Mouse (Mus musculus) limb, embryonic 14.5 days (tissue): ENCODE measurements around the gene Eid2b. TPM values are rescaled to one million over a fixed set of nuclear protein-coding genes. Genes with fewer than 3 reads are reported as not detected.

ENCODE experiments used
- ATAC-seq: fragments of 200-750 bp; cut with Nextera tagmentation; 2 replicates; pipeline ENCODE4 v1.8.0; 2017; ENCODE audit warnings: low read depth, moderate number of reproducible peaks, moderate TSS enrichment; ENCODE audit not compliant: low FRiP score
- DNase-seq: peaks from one replicate; pipeline ENCODE4 v3.0.0-alpha.2; 2015; ENCODE audit warnings: low spot score
- H3K27ac ChIP-seq: fragments of 300-500 bp; sonication (generic); replicated peaks from 2 replicates; pipeline ENCODE4 v1.5.1; 2014; ENCODE audit warnings: low read depth, mild to moderate bottlenecking, low read length, moderate library complexity, mixed read lengths
- H3K27me3 ChIP-seq: fragments of 300-500 bp; sonication (generic); 2 replicates; pipeline ENCODE4 v1.6.1; 2014; ENCODE audit warnings: low read length, mixed read lengths; ENCODE audit not compliant: control insufficient read depth, insufficient read depth
- H3K36me3 ChIP-seq: fragments of 300-500 bp; sonication (generic); 2 replicates; pipeline ENCODE4 v1.6.1; 2014; ENCODE audit warnings: mild to moderate bottlenecking, low read length, moderate library complexity, mixed read lengths; ENCODE audit not compliant: control insufficient read depth, insufficient read depth
- H3K4me1 ChIP-seq: fragments of 300-500 bp; sonication (generic); 2 replicates; pipeline ENCODE4 v1.6.1; 2014; ENCODE audit warnings: antibody characterized with exemption, low read length, mixed read lengths; ENCODE audit not compliant: control insufficient read depth, insufficient read depth
- H3K4me2 ChIP-seq: fragments of 300-500 bp; sonication (generic); replicated peaks from 2 replicates; pipeline ENCODE4 v1.6.1; 2014; ENCODE audit warnings: low read depth, mild to moderate bottlenecking, low read length, moderate library complexity; ENCODE audit not compliant: severe bottlenecking
- H3K4me3 ChIP-seq: fragments of 300-500 bp; sonication (generic); replicated peaks from 2 replicates; pipeline ENCODE4 v1.5.1; 2014; ENCODE audit warnings: low read length
- H3K9ac ChIP-seq: fragments of 300-500 bp; sonication (generic); 2 replicates; pipeline ENCODE4 v1.6.1; 2014; ENCODE audit warnings: mild to moderate bottlenecking, low read depth, low read length, moderate library complexity; ENCODE audit not compliant: severe bottlenecking
- H3K9me3 ChIP-seq: fragments of 300-500 bp; sonication (generic); 2 replicates; pipeline ENCODE4 v1.6.1; 2016; ENCODE audit warnings: low read length; ENCODE audit not compliant: control insufficient read depth
- POLR2A ChIP-seq: fragments of 200-500 bp; IDR thresholded peaks from 2 replicates; pipeline ENCODE4 v1.8.0; 2012; ENCODE audit warnings: inconsistent platforms, mild to moderate bottlenecking, moderate library complexity, borderline replicate concordance; ENCODE audit not compliant: insufficient read depth, insufficient read length; ENCODE audit errors: extremely low read depth
- WGBS: fragments of 180-500 bp; shearing (Covaris S2); extraction: QIAGEN DNeasy Blood & Tissue Kit; methylation state at CpG from one replicate; pipeline ENCODE4 v1.1.7; 2014; 5-methylcytosine and 5-hydroxymethylcytosine counted together
- polyA plus RNA-seq, 2 experiments: library from polyadenylated mRNA; depleted of rRNA in 1 of 2; stranded (reverse) in 1 of 2; unstranded in 1 of 2; fragments of >200 nt; fragmentation: Nextera tagmentation in 1 of 2; extraction: Ambion mirVana in 1 of 2; gene quantifications; 2 replicates each; pipeline versions ENCODE4 v1.2.1 to v1.2.3; 2012 to 2014

Eid2b gene
- polyA plus RNA-seq, 2 experiments, result 14.3 to 15.4 TPM

GRCm38 (mm10) chr7:28311926-28312543 is 34.5 kb downstream of the Eid2b start, which contains the start of gene Timm50:
Gene Timm50, minus strand, starts transcription at chr7:28312072.
- ATAC-seq (peak; percentile 98), DNase-seq (peak; percentile 98)
- Histone ChIP-seq H3K36me3 (peaks cover 64% of the 10 kb centered on the region), H3K27me3 (no peaks in the 10 kb centered on the region), H3K4me3 (peak within 1 kb of the TSS; percentile 95), H3K9me3 (no peaks in the 10 kb centered on the region), H3K4me1 (peaks cover 5% of the 10 kb centered on the region), H3K27ac (peak within 1 kb of the TSS; percentile 55; the same call in 1 of the 2 replicates), H3K4me2 (peak within 1 kb of the TSS; percentile 85), H3K9ac (peak within 1 kb of the TSS; percentile 85)
- 1% methylated on average over 25 of the region's 45 CpGs for WGBS
- TF ChIP-seq POLR2A, result 0 out of 2 replicates have a peak, but pooled peaks have one; percentile 72

DNA sequence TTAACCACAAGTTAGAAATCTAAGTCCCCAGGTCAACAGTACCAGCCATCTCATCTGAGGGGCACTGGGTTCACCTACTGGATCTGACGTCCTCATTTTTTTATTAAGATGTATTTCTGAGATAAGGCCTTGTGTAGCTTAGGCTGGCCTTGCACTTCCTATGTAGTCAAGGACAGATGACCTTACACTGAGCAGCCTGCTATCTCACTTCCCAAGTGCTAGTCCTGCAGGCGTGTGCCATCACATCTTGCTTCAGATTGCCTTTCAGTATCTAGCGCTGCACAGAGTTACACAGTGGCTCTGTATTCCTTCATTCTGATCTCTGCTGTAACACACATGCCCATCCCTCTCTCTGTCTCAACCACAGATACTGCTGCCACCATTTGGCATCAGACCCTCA is 40.5 kb downstream of the Eid2b start:
- TF ChIP-seq POLR2A, result no peak
- DNase-seq (no peak), ATAC-seq (no peak)
- H3K9me3 ChIP-seq, result no peaks in the 10 kb centered on the region
- no peak overlapping the region for H3K4me2 ChIP-seq
- H3K27me3 ChIP-seq, result no peaks in the 10 kb centered on the region
- no peak overlapping the region for H3K4me3 ChIP-seq
- H3K36me3 ChIP-seq, result peaks cover 88% of the 10 kb centered on the region
- no peaks in the 10 kb centered on the region for H3K4me1 ChIP-seq
- H3K9ac ChIP-seq, result no peak overlapping the region
- WGBS, result 86% methylated on average over 3 of the region's 3 CpGs
- no peak overlapping the region for H3K27ac ChIP-seq

GRCm38 (mm10) chr7:28318714-28319113 is 41.2 kb downstream of the Eid2b start:
- ATAC-seq, result no peak
- no peak overlapping the region for H3K9ac ChIP-seq
- WGBS, result 95% methylated on average over 17 of the region's 17 CpGs
- H3K4me1 ChIP-seq, result no peaks in the 10 kb centered on the region
- no peak overlapping the region for H3K4me2 ChIP-seq
- no peaks in the 10 kb centered on the region for H3K27me3 ChIP-seq
- no peaks in the 10 kb centered on the region for H3K9me3 ChIP-seq
- no peak for DNase-seq
- no peak for TF ChIP-seq POLR2A
- no peak overlapping the region for H3K27ac ChIP-seq
- peaks cover 95% of the 10 kb centered on the region for H3K36me3 ChIP-seq
- no peak overlapping the region for H3K4me3 ChIP-seq

DNA sequence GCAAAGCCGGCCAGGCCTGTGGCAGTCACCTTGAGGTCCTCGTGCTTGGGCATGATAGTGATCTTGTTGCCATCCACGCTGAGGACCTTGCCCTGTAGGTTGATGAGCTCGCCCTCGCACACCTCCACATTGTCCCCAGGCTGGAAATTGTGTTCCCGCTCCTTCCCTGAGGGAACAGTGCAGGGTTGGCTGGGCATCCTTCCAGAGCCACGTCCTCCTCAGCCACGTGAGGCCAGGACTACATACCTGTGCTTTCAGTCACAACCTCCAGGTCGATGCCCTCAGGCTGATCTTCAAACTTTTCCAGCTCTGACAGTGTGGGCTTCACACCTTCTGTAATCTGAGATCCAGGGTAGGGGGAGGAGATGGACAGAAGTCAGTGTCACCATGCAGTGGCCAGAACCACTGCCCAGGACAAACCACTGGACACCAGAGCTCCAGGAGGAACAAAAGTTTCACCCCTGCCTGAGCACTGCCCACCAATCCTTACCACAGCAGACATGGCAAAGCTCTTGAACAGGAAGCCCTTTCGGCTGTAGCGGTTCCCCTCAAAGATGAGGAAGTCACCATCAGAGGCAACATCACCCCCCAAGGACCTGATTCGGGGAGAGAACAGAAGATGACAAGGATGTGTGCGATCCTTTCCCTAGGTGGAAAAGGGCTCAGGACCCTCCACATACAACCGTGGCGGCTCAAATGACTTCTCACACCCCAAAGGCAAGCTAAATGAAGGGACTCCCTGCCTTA is 44.6 kb downstream of the Eid2b start:
- peaks cover 98% of the 10 kb centered on the region for H3K36me3 ChIP-seq
- no peak for ATAC-seq

DNA sequence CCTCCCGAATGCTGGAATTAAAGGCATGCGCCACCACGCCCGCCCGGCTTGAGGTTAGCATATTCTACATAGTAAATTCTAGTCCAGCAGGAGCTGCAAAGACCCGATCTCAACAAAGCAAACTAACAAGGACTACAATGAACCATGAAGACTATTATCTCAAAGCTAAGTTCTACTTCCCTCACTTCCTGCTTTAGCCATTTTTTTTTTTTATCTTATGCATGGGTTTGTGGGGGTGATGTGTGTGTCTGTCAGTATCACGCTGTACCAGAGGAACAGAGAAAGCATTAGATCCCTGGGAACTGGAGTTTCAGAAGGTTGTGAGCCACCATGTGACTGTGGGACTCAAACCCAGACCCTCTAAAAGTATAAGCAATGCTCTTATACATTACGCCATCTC is 47.8 kb downstream of the Eid2b start:
- ATAC-seq, result no peak
- Histone ChIP-seq H3K36me3 (peaks cover 93% of the 10 kb centered on the region), H3K27me3 (no peaks in the 10 kb centered on the region), H3K4me3 (no peak overlapping the region), H3K4me2 (no peak overlapping the region), H3K27ac (no peak overlapping the region), H3K9me3 (no peaks in the 10 kb centered on the region), H3K9ac (no peak overlapping the region), H3K4me1 (no peaks in the 10 kb centered on the region)
- DNase-seq, result no peak
- 96% methylated on average over 8 of the region's 8 CpGs for WGBS
- no peak for TF ChIP-seq POLR2A

More for the DNA sequence above, 44.6 kb downstream of the Eid2b start:
- DNase-seq, result no peak
- Histone ChIP-seq H3K4me2 (no peak overlapping the region), H3K27ac (no peak overlapping the region), H3K4me3 (no peak overlapping the region), H3K4me1 (no peaks in the 10 kb centered on the region), H3K27me3 (no peaks in the 10 kb centered on the region), H3K9ac (no peak overlapping the region), H3K9me3 (no peaks in the 10 kb centered on the region)
- TF ChIP-seq POLR2A, result no peak
- 94% methylated on average over 15 of the region's 15 CpGs for WGBS
